Mouse (Mus musculus) hindbrain, postnatal 0 days (tissue): ENCODE results near the gene Tgfbr3. TPM values are rescaled to one million over a fixed set of nuclear protein-coding genes. Genes with fewer than 3 reads are reported as not detected.

Source experiments
- ATAC-seq: fragments of 200-750 bp; cut with Nextera tagmentation; 2 replicates; pipeline ENCODE4 v1.8.0; 2017; ENCODE audit warnings: mild to moderate bottlenecking, moderate TSS enrichment, moderate library complexity
- DNase-seq: peaks from one replicate; pipeline ENCODE4 v3.0.0-alpha.2; 2015; ENCODE audit warnings: low spot score
- H3K27ac ChIP-seq: fragments of 300-500 bp; sonication (generic); 2 replicates; pipeline ENCODE4 v1.5.1; 2014; ENCODE audit warnings: mild to moderate bottlenecking
- H3K27me3 ChIP-seq: fragments of 300-500 bp; sonication (generic); 2 replicates; pipeline ENCODE4 v1.6.1; 2014; ENCODE audit warnings: low read length, mixed read lengths; ENCODE audit not compliant: insufficient read depth
- H3K36me3 ChIP-seq: fragments of 300-500 bp; sonication (generic); 2 replicates; pipeline ENCODE4 v1.6.1; 2014; ENCODE audit warnings: low read length, mixed read lengths; ENCODE audit not compliant: insufficient read depth
- H3K4me1 ChIP-seq: fragments of 300-500 bp; sonication (generic); 2 replicates; pipeline ENCODE4 v1.6.1; 2014; ENCODE audit warnings: antibody characterized with exemption, low read length, mixed read lengths; ENCODE audit not compliant: insufficient read depth
- H3K4me2 ChIP-seq: fragments of 300-500 bp; sonication (generic); 2 replicates; pipeline ENCODE4 v1.6.1; 2014; ENCODE audit warnings: low read depth, mild to moderate bottlenecking, low read length, moderate library complexity, mixed read lengths
- H3K4me3 ChIP-seq: fragments of 300-500 bp; sonication (generic); 2 replicates; pipeline ENCODE4 v1.5.1; 2014; ENCODE audit warnings: low read length
- H3K9ac ChIP-seq: fragments of 300-500 bp; sonication (generic); replicated peaks from 2 replicates; pipeline ENCODE4 v1.6.1; 2014; ENCODE audit warnings: mild to moderate bottlenecking, low read length, moderate library complexity, mixed read lengths
- H3K9me3 ChIP-seq: fragments of 300-500 bp; sonication (generic); 2 replicates; pipeline ENCODE4 v1.6.1; 2016; ENCODE audit warnings: low read length, mixed read lengths
- CTCF ChIP-seq: IDR thresholded peaks from 2 replicates; pipeline ENCODE4 v1.5.1; 2016; ENCODE audit warnings: antibody characterized with exemption, control low read depth, low read depth
- WGBS: fragments of 180-500 bp; shearing (Covaris S2); extraction: QIAGEN DNeasy Blood & Tissue Kit; methylation state at CpG from one replicate; pipeline ENCODE4 v1.1.7; 2014; 5-methylcytosine and 5-hydroxymethylcytosine counted together
- polyA plus RNA-seq: library from polyadenylated mRNA; unstranded; fragments of >200 nt; fragmentation: Nextera tagmentation; extraction: Ambion mirVana; gene quantifications from 2 replicates; pipeline ENCODE4 v1.2.1, GENCODE M21; 2015
- total RNA-seq: library from RNA; depleted of rRNA; stranded (reverse); fragments of >200 nt; gene quantifications from 2 replicates; pipeline ENCODE4 v1.2.3, GENCODE M21; 2014

The Tgfbr3 gene
- total and polyA plus RNA-seq, 2 experiments from 2014 or later: 4.8 to 21.7 TPM

DNA sequence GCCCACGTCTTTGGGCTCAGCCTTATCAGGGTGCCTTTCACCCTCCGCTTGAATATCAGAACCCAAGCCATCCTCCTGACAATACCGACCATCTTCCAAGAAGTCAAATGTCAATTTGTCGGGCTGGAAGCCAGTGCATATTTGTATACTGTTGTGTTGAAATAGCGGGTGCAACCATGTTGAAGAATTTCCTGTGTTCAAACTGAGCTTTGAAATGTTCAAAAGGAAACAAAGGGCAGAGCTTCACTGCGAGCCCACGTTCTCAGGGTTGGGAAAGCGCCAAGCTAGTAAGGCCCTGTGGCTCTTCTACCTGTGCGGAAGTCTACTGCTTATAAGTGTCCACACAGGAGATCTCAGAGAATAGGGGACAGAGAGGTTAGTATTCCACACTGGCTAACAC is 66.4 kb downstream of the Tgfbr3 start:
- no peak overlapping the region for H3K4me3 ChIP-seq
- no peaks in the 10 kb centered on the region for H3K9me3 ChIP-seq
- no peak overlapping the region for H3K27ac ChIP-seq
- 75% methylated on average over 9 of the region's 9 CpGs for WGBS
- H3K27me3 ChIP-seq: no peaks in the 10 kb centered on the region
- DNase-seq: no peak
- no peak overlapping the region for H3K4me2 ChIP-seq
- H3K36me3 ChIP-seq: no peaks in the 10 kb centered on the region
- no peak overlapping the region for H3K9ac ChIP-seq
- TF ChIP-seq CTCF: no peak
- ATAC-seq: no peak
- peaks cover 10% of the 10 kb centered on the region for H3K4me1 ChIP-seq

GRCm38 (mm10) chr5:107222670-107223005 is 66.8 kb downstream of the Tgfbr3 start:
- Histone ChIP-seq H3K4me3 (no peak overlapping the region), H3K27ac (no peak overlapping the region), H3K27me3 (no peaks in the 10 kb centered on the region), H3K4me2 (no peak overlapping the region), H3K36me3 (no peaks in the 10 kb centered on the region), H3K4me1 (peaks cover 10% of the 10 kb centered on the region), H3K9me3 (no peaks in the 10 kb centered on the region), H3K9ac (no peak overlapping the region)
- ATAC-seq (no peak), DNase-seq (no peak)
- WGBS: 59% methylated on average over 1 of the region's 1 CpGs
- no peak for TF ChIP-seq CTCF

DNA sequence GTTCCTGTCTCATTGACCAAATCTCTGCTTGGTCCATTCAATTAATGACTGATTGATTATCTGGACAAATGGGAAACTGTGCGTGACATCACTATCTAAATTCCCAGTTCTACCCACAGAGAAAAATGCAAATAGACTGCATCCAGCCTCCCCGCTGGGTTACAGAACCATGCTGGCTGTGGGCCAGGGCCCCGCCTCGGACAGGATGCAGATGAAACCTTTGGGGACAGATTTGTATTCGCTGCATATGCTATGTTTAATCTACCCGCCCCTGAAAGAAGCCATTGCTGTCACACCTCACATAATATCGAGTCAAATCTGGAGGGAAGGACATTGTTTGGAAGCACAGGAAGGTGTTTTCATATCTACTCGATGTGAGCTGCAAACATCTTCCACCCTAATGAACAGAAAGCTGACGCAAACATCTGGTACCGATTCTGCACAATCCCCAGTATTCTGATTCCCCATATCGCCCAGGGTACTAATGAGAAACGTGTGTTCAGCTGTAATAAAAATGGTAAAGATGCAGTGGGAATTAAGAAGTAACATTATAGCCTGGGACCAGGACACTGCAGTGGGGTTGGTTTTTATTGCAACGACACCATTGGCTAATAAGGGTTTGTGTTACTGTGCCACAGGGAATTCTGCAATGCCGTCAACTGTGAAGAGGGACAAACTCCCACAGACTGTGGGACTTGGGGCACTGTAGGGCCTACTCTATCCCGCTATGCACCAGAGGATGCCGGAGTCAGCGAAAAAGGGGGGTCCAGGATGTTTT is 67.3 kb downstream of the Tgfbr3 start:
- no peak overlapping the region for H3K9ac ChIP-seq
- H3K4me2 ChIP-seq: no peak overlapping the region
- no peak for ATAC-seq
- no peak for TF ChIP-seq CTCF
- peaks cover 10% of the 10 kb centered on the region for H3K4me1 ChIP-seq
- no peaks in the 10 kb centered on the region for H3K27me3 ChIP-seq
- no peaks in the 10 kb centered on the region for H3K9me3 ChIP-seq
- peak; percentile 39 for DNase-seq
- H3K36me3 ChIP-seq: no peaks in the 10 kb centered on the region
- 42% methylated on average over 17 of the region's 17 CpGs for WGBS
- no peak overlapping the region for H3K27ac ChIP-seq
- no peak overlapping the region for H3K4me3 ChIP-seq

GRCm38 (mm10) chr5:107220936-107221335 is 68.5 kb downstream of the Tgfbr3 start:
- Histone ChIP-seq H3K4me3 (no peak overlapping the region), H3K4me1 (peaks cover 10% of the 10 kb centered on the region), H3K4me2 (no peak overlapping the region), H3K27me3 (no peaks in the 10 kb centered on the region), H3K27ac (no peak overlapping the region), H3K9me3 (no peaks in the 10 kb centered on the region), H3K36me3 (no peaks in the 10 kb centered on the region), H3K9ac (no peak overlapping the region)
- ATAC-seq (no peak), DNase-seq (no peak)
- WGBS: 58% methylated on average over 5 of the region's 5 CpGs
- TF ChIP-seq CTCF: no peak

- WGBS: 80% methylated on average over 6 of the region's 6 CpGs
- Histone ChIP-seq H3K27me3 (no peaks in the 10 kb centered on the region), H3K4me2 (no peak overlapping the region), H3K9ac (no peak overlapping the region), H3K36me3 (no peaks in the 10 kb centered on the region), H3K27ac (no peak overlapping the region), H3K4me1 (peaks cover 10% of the 10 kb centered on the region), H3K9me3 (no peaks in the 10 kb centered on the region), H3K4me3 (no peak overlapping the region)
- no peak for DNase-seq
- no peak for ATAC-seq
- TF ChIP-seq CTCF: no peak
Measured at GRCm38 (mm10) chr5:107219883-107220282, 69.5 kb downstream of the Tgfbr3 start.

DNA sequence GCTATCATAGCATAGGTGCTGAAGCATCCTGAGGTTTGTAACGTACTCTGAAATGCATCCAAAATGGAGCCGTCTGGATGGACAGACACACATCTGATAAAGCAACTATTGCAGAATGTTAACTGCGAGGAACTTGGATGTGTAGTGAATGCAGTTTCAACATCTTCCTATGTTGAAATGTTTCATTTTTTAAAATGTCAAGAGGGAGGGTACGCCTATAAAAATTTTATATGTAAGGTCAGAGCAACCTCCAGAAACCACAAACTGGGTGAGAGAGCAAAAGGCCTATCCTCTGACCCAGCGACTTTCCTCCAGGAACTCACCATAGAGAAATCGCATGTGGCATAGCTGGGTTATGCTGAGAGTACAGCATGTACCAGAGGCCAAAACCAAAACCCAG is 70.1 kb downstream of the Tgfbr3 start:
- no peak for TF ChIP-seq CTCF
- H3K27me3 ChIP-seq: no peaks in the 10 kb centered on the region
- H3K4me2 ChIP-seq: no peak overlapping the region
- no peak for DNase-seq
- H3K27ac ChIP-seq: no peak overlapping the region
- H3K36me3 ChIP-seq: no peaks in the 10 kb centered on the region
- no peaks in the 10 kb centered on the region for H3K9me3 ChIP-seq
- H3K9ac ChIP-seq: no peak overlapping the region
- H3K4me1 ChIP-seq: peaks cover 10% of the 10 kb centered on the region
- no peak overlapping the region for H3K4me3 ChIP-seq
- ATAC-seq: no peak
- WGBS: 91% methylated on average over 6 of the region's 6 CpGs

- Histone ChIP-seq H3K9ac (no peak overlapping the region), H3K36me3 (no peaks in the 10 kb centered on the region), H3K27me3 (no peaks in the 10 kb centered on the region), H3K27ac (no peak overlapping the region), H3K4me1 (peaks cover 10% of the 10 kb centered on the region), H3K9me3 (no peaks in the 10 kb centered on the region), H3K4me2 (no peak overlapping the region), H3K4me3 (no peak overlapping the region)
- DNase-seq (no peak), ATAC-seq (no peak)
- TF ChIP-seq CTCF: no peak
- WGBS: 87% methylated on average over 3 of the region's 3 CpGs
Measured at GRCm38 (mm10) chr5:107218594-107218993, 70.8 kb downstream of the Tgfbr3 start.
